Mouse (Mus musculus) retina, postnatal 1 day (tissue): Measurements from ENCODE around the gene Cadm2.
A peak's percentile ranks its signal among the peaks of the same experiment; 100 is the strongest.

ENCODE experiments used
- DNase-seq: peaks from one replicate; pipeline ENCODE4 v3.0.0-alpha.2; 2012

Gene Cadm2

DNA sequence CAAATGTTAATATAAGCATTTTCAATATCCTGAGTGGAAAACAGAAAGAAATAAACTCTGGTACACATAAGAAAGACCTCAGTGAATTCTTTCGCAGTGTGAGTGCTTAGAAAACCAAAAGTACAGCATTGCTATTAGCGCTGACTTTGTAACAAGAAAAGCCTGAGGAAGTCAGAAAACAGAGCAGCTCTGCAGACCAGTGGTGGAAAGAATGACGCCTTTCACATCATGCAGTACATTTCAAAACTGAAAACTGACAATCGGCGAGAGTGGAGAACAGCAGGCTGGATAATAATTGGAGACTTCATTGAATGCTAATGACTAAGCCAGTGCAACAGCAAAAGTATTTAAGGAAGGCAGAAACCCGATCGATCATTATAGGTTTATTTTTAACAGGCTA is 138.2 kb downstream of the Cadm2 start:
- DNase-seq, result no peak

DNA sequence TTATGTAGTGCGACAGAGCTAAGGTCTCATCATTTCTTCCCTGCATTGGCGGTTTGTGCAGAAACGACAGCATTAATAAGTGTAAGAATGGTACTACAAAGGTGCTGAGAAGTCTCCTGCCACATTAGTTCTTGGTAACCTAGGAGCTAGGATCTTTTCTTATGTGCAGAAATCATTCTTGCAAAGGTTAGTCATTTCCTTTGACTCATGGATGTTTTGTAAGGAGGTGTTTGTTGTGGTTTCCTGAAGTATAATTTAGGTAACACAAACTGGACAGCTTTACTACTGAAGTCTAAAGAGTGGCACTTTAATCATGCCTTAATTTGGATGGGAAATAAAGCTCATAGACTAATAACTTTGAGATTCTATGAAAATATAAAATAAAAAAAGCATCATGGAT is 153.7 kb downstream of the Cadm2 start:
- DNase-seq, result no peak

DNA sequence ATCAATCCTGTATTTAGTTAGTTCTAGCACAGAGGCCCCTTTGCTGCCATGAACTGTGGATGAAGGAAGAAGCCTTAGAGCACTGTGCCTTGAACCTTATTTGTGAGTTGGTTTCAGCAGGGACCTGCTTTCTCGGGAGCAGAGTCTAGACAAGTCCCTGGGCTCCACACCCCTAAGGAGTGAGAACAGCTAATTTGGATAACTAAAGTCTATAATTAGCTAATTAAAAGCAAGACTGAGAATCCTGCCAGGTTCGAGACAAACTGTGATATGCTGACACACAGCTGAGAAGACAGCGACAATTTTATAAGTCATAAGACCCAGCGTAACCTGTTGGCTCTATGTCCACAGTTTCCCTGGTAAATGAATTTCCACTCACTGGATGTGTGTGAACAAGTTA is 184.4 kb downstream of the Cadm2 start:
- no peak for DNase-seq

DNA sequence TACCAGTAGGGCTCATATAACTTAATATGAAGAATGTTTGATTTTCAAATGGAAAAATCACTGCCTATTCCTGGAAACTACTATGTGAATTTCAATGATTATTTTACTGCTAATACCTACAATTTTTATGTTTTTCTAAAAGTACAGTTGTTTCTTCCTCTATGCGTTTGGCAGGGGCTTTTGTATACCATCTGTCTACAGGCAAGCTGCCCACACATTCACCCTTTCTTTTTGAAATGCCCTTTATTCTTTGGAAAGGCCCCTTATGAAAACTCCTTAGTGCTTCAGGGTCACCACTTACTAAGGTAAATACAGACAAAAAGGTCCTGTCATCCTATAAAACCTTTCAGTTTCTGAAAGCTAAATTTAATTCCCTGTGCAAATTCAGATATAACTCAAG is 195.3 kb downstream of the Cadm2 start:
- no peak for DNase-seq

GRCm38 (mm10) chr16:67410926-67411325 is 209.8 kb downstream of the Cadm2 start:
- peak; percentile 81 for DNase-seq

- no peak for DNase-seq
These were observed 210.2 kb downstream of the Cadm2 start for GRCm38 (mm10) chr16:67410482-67410881.

GRCm38 (mm10) chr16:67367745-67368144 is 253.0 kb downstream of the Cadm2 start:
- DNase-seq, result no peak

- no peak for DNase-seq
These were observed 272.7 kb downstream of the Cadm2 start for GRCm38 (mm10) chr16:67348011-67348410.

- no peak for DNase-seq
These were observed 273.1 kb downstream of the Cadm2 start for GRCm38 (mm10) chr16:67347561-67347960.

GRCm38 (mm10) chr16:67346621-67347290 is 274.0 kb downstream of the Cadm2 start:
- no peak for DNase-seq

GRCm38 (mm10) chr16:67344194-67344593 is 276.5 kb downstream of the Cadm2 start:
- DNase-seq, result peak; percentile 9

DNA sequence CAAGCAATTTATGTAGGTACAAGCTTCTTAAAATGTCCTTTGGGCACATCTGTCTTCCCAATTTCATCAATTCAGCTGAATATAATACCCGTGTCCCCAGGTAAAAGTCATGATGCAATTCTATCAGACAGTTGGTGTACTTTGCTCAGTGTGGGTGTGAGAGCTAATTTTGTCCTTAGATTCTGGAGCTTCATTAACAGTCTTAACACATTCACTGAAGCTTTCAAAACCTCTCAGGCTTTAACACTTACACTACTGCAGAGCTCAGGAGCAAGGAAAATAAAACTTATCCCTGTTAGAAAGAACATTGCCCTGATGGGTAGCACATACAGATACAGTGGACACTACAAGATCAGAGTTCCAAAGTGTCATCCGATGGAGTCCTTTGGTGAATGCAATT is 309.7 kb downstream of the Cadm2 start:
- DNase-seq, result peak; percentile 42

GRCm38 (mm10) chr16:67284664-67285063 is 336.0 kb downstream of the Cadm2 start:
- no peak for DNase-seq

- no peak for DNase-seq
These were observed 377.1 kb downstream of the Cadm2 start for GRCm38 (mm10) chr16:67243598-67243997.

DNA sequence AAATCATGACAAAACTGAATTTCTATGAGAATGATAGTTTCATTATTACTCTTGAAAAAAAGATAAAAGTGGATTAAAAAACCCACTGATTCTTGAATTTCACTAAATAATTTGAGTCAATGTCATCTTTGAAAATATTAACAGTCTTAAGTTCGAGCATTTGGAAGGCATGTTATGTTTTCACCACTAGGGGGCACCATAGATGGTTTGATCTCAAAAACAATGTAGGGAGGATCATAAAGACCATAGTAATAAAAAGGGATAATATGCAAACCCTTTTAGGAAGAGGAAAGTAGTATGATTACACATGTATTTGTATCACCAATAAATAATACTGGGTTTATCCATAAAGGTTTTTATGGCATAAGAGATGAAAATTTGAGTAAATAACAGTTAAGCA is 385.8 kb downstream of the Cadm2 start:
- DNase-seq, result peak; percentile 52

DNA sequence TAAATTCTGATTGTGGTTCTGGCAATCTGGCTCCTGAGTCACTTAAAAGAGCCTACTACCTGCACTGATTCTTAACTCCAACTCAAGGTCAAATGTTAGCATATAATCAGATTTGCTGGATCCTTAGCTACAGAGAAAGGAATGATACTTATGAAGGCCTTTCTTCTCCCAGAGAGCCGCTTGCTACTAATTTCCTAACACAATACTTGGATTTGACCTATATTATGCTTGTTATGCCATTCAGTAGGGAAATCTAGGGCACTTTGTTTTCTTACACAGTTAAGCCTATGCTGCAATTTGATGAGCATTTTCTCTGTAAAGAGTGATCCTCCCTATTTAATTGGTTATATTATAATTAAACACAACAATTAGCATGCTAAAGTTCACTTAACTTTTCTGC is 394.0 kb downstream of the Cadm2 start:
- peak; percentile 68 for DNase-seq

- no peak for DNase-seq
These were observed 417.4 kb downstream of the Cadm2 start for GRCm38 (mm10) chr16:67203329-67203728.

DNA sequence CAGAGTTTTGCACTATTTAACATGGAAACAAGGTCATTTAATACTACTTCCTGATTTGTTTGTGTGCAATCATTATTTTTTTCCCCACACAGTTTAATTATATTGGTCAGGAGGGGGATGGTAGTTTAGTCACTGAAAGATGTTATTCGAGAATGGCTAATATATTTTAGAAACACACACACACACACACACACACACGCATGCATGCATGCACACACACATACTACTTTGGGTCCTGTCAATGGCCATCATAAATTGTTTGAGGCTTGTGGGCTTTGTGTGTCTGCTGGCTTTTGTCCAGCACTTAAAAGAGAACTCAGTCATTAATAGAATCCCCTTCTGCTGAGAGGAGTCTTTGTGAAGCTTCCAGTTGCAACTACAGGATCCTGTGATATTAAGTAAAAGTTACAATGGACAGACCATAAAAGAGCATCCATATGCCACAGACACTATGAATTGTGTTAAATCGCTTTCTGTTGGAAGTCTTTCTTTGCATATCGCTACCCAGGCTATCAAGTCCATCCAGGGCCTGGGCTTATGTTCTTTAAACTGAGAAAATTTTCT is 427.8 kb downstream of the Cadm2 start:
- peak; percentile 45 for DNase-seq

DNA sequence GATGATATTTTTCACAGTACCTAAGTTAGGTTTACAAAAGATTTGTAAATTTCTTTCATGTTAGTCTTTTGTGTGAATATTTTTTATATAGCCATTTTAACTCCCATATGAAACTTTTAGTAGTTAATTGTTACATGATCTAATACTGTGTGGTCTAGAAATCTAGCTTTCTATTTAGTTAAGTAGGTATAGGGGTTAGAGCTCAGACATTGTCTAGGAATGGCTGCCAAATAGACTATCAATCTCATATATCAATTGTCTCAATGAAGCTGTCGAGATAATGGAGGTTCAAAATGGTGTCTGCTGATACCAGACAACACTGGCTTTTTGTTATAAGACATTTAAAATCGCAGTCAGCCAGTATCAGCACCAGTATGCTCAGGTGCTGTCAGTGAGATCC is 428.3 kb downstream of the Cadm2 start:
- no peak for DNase-seq

- no peak for DNase-seq
These were observed 434.4 kb downstream of the Cadm2 start for GRCm38 (mm10) chr16:67186322-67186721.

GRCm38 (mm10) chr16:67182958-67183357 is 437.8 kb downstream of the Cadm2 start:
- DNase-seq, result peak; percentile 58

- no peak for DNase-seq
These were observed 445.3 kb downstream of the Cadm2 start for GRCm38 (mm10) chr16:67175386-67175785.

GRCm38 (mm10) chr16:67162211-67162790 is 458.4 kb downstream of the Cadm2 start:
- DNase-seq, result no peak

DNA sequence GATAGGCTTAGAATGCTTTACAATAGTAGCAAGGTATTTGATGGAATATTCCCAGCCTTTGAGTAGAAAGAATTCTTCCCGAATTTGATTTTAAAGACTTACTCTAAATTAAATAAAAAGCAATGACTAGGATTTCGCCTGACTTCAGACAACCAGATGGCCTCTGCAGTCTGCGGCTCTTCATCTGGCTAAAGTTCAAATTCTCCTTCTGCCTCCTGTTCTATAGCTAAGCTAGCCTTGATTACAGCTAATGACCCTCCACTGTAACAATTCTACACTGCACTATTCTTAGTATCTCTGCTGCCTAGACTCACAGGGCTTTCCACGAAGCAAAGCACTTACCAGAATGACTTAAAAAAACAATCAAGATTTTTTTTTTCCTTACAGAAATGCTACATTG is 495.9 kb downstream of the Cadm2 start:
- no peak for DNase-seq

DNA sequence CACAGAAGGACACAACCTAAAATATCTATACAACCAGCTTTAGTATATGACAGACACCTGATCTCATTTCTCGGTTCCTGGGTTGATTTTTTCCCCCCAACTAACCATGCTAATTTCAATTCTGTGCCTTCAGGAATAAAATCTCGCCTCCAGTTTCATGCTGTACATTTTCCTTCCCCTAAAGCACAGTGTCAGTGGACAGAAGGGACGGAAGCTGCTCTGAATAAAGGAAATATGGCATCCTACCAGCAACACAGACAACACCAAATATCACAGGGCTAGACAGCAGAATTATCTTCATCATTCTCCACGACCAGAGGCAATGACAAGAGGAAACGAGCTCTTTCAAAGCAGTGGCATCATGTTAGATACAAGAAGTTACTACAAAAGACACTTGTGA is 498.2 kb downstream of the Cadm2 start:
- DNase-seq, result no peak
